Mouse (Mus musculus) C2C12 (cell line): ENCODE measurements at regions not wholly inside any gene's neighbourhood (a gene's known extent, or its start where the extent isn't known, plus 50 kb on each side); places are given as distances from the start of the nearest gene placed in this dataset.

ENCODE experiments used
- H3K27me3 ChIP-seq: one replicate; pipeline ENCODE4 v1.6.1; 2011; ENCODE audit not compliant: control insufficient read depth, insufficient read depth, insufficient read length
- H3K36me3 ChIP-seq: one replicate; pipeline ENCODE4 v1.6.1; 2011; ENCODE audit not compliant: control insufficient read depth, insufficient read depth
- H3K4me3 ChIP-seq: one replicate; pipeline ENCODE4 v1.5.1; 2011; ENCODE audit warnings: mild to moderate bottlenecking, control low read depth; ENCODE audit not compliant: poor library complexity, insufficient read depth, severe bottlenecking
- H3K79me2 ChIP-seq: one replicate; pipeline ENCODE4 v1.6.1; 2011; ENCODE audit not compliant: control insufficient read depth, insufficient read depth
- H3K79me3 ChIP-seq: one replicate; pipeline ENCODE4 v1.6.1; 2011; ENCODE audit warnings: low read depth, control low read depth
- H3ac ChIP-seq: one replicate; pipeline ENCODE3; 2011; ENCODE audit warnings: low read depth; ENCODE audit not compliant: control insufficient read depth, insufficient read length
- CEBPB ChIP-seq: IDR thresholded peaks from one replicate; pipeline ENCODE4 v1.6.1; 2011; ENCODE audit warnings: low read depth, mild to moderate bottlenecking, control low read depth, moderate library complexity
- CTCF ChIP-seq: IDR thresholded peaks from one replicate; pipeline ENCODE4 v1.5.1; 2011; ENCODE audit not compliant: control insufficient read depth, insufficient read depth, insufficient read length
- FOSL1 ChIP-seq: IDR thresholded peaks from one replicate; pipeline ENCODE4 v1.8.0; 2011; ENCODE audit warnings: mild to moderate bottlenecking, low read length; ENCODE audit not compliant: poor library complexity, insufficient read depth, severe bottlenecking
- MAX ChIP-seq: IDR thresholded peaks from one replicate; pipeline ENCODE4 v1.6.1; 2011; ENCODE audit warnings: mild to moderate bottlenecking, control low read depth
- MYOD1 ChIP-seq: IDR thresholded peaks from one replicate; pipeline ENCODE4 v1.6.1; 2011; ENCODE audit warnings: low read depth; ENCODE audit not compliant: control insufficient read depth, insufficient read length
- MYOG ChIP-seq: IDR thresholded peaks from one replicate; pipeline ENCODE4 v1.6.1; 2011; ENCODE audit not compliant: control insufficient read depth, insufficient read length; ENCODE audit errors: extremely low read depth
- USF1 ChIP-seq: IDR thresholded peaks from one replicate; pipeline ENCODE4 v1.6.1; 2011; ENCODE audit warnings: low read depth, mild to moderate bottlenecking, control low read depth, moderate library complexity

DNA sequence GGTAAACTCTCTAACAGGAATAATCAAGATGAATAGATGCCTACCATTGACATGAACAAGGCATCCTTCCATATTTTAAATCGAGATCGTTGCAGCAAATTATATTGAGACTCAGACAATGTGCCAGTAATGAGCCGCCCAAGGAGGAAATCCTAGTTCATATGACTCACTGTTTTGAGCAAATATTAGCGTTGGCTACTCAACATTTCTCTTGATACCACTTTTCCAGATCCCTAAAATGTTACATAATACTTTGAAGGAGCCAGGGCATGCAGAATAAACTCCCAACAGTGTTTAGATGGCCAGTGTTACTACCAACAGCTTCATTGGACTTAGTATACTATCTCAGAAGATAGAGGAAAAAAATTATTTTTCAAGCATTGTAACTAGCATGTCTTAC lies 700.6 kb upstream of the Sox9 start:
- no peaks in the 10 kb centered on the region for H3K79me3 ChIP-seq
- H3K4me3 ChIP-seq, result no peak overlapping the region
- H3K27me3 ChIP-seq, result no peaks in the 10 kb centered on the region
- H3K79me2 ChIP-seq, result no peaks in the 10 kb centered on the region
- H3ac ChIP-seq, result no peak overlapping the region
- TF ChIP-seq MYOG, result no peak
- TF ChIP-seq USF1, result no peak
- TF ChIP-seq CEBPB, result no peak
- TF ChIP-seq MYOD1, result no peak
- TF ChIP-seq CTCF, result no peak
- no peak for TF ChIP-seq FOSL1
- no peak for TF ChIP-seq MAX
- no peaks in the 10 kb centered on the region for H3K36me3 ChIP-seq

DNA sequence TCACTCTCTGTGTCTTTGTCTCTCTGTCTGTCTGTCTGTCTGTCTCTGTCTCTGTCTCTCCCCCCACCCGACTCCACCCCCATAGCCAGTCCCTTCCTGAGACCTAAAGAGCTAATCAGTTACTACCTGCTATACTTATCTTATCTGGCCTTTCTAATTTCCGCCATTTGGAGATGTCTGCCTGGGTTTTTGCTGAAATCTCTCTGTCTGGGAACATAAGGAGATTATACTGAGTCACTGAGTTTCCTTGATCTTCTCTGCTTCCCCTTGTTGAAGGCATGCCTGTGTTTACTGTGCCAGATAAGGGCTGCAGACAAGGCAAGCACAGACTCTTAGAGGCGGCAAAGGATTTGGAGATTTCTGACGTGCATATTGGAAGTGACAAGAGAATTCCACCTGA lies 699.0 kb upstream of the Sox9 start:
- H3K36me3 ChIP-seq, result no peaks in the 10 kb centered on the region
- H3ac ChIP-seq, result no peak overlapping the region
- no peaks in the 10 kb centered on the region for H3K27me3 ChIP-seq
- no peaks in the 10 kb centered on the region for H3K79me2 ChIP-seq
- no peak for TF ChIP-seq CTCF
- TF ChIP-seq MYOG, result no peak
- no peak for TF ChIP-seq MAX
- TF ChIP-seq MYOD1, result no peak
- no peak for TF ChIP-seq CEBPB
- no peak for TF ChIP-seq FOSL1
- TF ChIP-seq USF1, result no peak
- no peak overlapping the region for H3K4me3 ChIP-seq
- H3K79me3 ChIP-seq, result no peaks in the 10 kb centered on the region

DNA sequence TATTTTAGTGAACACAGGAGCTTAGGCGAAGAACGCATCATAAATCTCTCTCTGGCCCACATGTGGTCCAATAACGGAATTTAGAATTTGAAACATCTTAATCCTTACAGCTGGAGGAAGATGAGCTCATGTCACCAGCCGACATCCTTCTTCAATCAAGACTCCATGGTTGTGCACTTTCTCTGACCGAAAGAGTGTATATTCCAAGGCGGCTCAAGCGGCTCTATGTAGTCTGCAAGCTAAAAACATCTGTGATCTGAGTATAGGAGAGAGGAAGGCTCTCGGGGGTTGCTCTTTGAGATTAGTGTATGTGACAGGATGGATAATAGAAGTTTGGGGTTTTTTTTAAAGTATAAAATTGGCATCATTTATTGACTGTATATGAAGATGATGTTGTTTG lies 689.9 kb upstream of the Sox9 start:
- no peaks in the 10 kb centered on the region for H3K79me2 ChIP-seq
- no peaks in the 10 kb centered on the region for H3K79me3 ChIP-seq
- H3ac ChIP-seq, result no peak overlapping the region
- no peak for TF ChIP-seq FOSL1
- no peak for TF ChIP-seq USF1
- TF ChIP-seq CEBPB, result no peak
- TF ChIP-seq MYOG, result no peak
- no peak for TF ChIP-seq MAX
- TF ChIP-seq CTCF, result no peak
- no peak for TF ChIP-seq MYOD1
- no peak overlapping the region for H3K4me3 ChIP-seq
- H3K27me3 ChIP-seq, result no peaks in the 10 kb centered on the region
- no peaks in the 10 kb centered on the region for H3K36me3 ChIP-seq

DNA sequence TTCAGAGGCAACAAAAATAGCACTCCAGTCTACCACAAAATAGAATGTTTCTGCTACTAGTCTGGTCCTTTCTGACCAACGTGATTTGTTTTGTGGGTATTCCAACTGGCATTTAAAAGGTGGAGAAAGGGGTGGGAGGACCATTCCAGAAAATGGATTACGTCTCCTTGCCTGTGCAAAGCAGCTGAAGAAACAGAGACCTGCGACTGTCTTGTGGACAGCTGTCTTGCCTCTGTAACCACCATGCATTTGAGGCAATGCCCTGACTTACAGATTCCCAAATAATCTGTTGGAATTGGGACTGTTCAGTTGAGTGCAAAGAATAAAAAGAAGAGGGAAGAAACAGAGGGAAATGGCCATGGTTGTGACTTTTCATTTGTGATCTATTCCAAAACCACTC lies 687.0 kb upstream of the Sox9 start:
- Histone ChIP-seq H3K4me3 (no peak overlapping the region), H3K36me3 (no peaks in the 10 kb centered on the region), H3K79me2 (no peaks in the 10 kb centered on the region), H3K79me3 (no peaks in the 10 kb centered on the region), H3ac (no peak overlapping the region), H3K27me3 (no peaks in the 10 kb centered on the region)
- TF ChIP-seq USF1, result no peak
- peak; percentile 26 for TF ChIP-seq MYOD1

DNA sequence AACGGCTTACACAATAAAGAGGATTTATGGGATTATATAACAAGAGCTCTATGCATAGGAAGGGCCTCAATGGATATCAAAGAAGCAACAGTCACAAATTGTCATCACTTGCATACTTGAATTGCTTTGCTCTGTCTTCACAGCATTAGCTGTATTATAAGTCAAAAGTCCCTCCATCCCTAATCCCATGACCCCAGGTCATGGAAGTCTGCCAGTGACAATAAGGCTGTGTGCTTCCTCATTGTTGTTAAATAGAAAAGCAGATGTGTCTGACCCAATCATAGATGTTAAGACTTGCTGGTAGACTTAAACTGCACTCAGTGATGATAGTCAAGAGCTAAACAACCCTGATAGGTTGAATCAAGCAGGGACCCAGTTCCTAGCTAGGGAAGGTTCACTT lies 683.9 kb upstream of the Sox9 start:
- no peaks in the 10 kb centered on the region for H3K36me3 ChIP-seq
- no peaks in the 10 kb centered on the region for H3K79me2 ChIP-seq
- no peaks in the 10 kb centered on the region for H3K79me3 ChIP-seq
- no peak overlapping the region for H3ac ChIP-seq
- H3K27me3 ChIP-seq, result no peaks in the 10 kb centered on the region
- TF ChIP-seq MYOD1, result no peak
- no peak for TF ChIP-seq CTCF
- no peak for TF ChIP-seq USF1
- TF ChIP-seq MYOG, result no peak
- TF ChIP-seq MAX, result no peak
- no peak for TF ChIP-seq FOSL1
- TF ChIP-seq CEBPB, result no peak
- H3K4me3 ChIP-seq, result no peak overlapping the region

DNA sequence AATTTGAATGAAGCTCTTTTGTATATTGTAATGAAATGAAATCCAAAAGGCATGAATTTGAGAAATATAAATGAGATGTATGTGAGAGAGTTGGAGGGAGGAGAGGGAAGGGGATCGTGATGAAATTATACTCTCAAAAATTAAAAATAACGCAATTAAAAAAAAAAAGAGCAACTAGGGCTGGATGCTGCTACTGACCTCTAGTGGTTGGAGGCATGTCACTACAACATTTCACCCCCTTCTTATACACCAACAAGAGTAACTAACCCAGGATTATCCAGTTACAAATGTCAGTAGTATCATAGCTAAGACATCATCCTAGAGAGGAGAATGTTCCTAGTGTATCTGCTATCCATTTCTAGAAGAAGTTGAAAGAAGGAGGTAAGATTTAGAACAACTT lies 678.8 kb upstream of the Sox9 start:
- H3K79me2 ChIP-seq, result no peaks in the 10 kb centered on the region
- H3K27me3 ChIP-seq, result no peaks in the 10 kb centered on the region
- H3ac ChIP-seq, result no peak overlapping the region
- H3K36me3 ChIP-seq, result no peaks in the 10 kb centered on the region
- no peak overlapping the region for H3K4me3 ChIP-seq
- peak; percentile 4 for TF ChIP-seq CTCF
- TF ChIP-seq CEBPB, result no peak
- no peaks in the 10 kb centered on the region for H3K79me3 ChIP-seq
